Mouse (Mus musculus): ENCODE measurements around the gene Zfp644.

Gene Zfp644

GRCm38 (mm10) chr5:106599482-106599881 is 97.6 kb downstream of the Zfp644 start:
- no peak for DNase-seq (ENCODE audit: low spot score in 2 of 2)

GRCm38 (mm10) chr5:106597472-106597871 is 99.6 kb downstream of the Zfp644 start:
- no peak for DNase-seq (ENCODE audit: low spot score in 2 of 2)

- DNase-seq (ENCODE audit: low spot score in 2 of 2) = no peak
Measured at GRCm38 (mm10) chr5:106594388-106594787, 102.7 kb downstream of the Zfp644 start.

- DNase-seq (ENCODE audit: low spot score in 2 of 2) = no peak
Measured at GRCm38 (mm10) chr5:106590686-106591085, 106.4 kb downstream of the Zfp644 start.

- no peak for DNase-seq (ENCODE audit: low spot score in 2 of 2)
Measured at GRCm38 (mm10) chr5:106589670-106590069, 107.4 kb downstream of the Zfp644 start.

GRCm38 (mm10) chr5:106589006-106589405 is 108.1 kb downstream of the Zfp644 start:
- no peak for DNase-seq (ENCODE audit: low spot score in 2 of 2)

GRCm38 (mm10) chr5:106580943-106581342 is 116.1 kb downstream of the Zfp644 start:
- no peak for DNase-seq (ENCODE audit: low spot score in 2 of 2)

GRCm38 (mm10) chr5:106577237-106577888 is 119.7 kb downstream of the Zfp644 start:
- no peak for DNase-seq (ENCODE audit: low spot score in 2 of 2)

- DNase-seq (ENCODE audit: low spot score in 2 of 2) = no peak
Measured at GRCm38 (mm10) chr5:106575098-106575497, 122.0 kb downstream of the Zfp644 start.

GRCm38 (mm10) chr5:106574560-106574946 is 122.5 kb downstream of the Zfp644 start:
- DNase-seq (ENCODE audit: low spot score in 2 of 2) = peak; percentile 77 to 80

- DNase-seq (ENCODE audit: low spot score in 2 of 2) = peak in 1 of 2 experiments; percentile 3
Measured at GRCm38 (mm10) chr5:106573742-106574559, 123.1 kb downstream of the Zfp644 start.
